Comparison of ENCODE assay signal across 1 mouse cellular context in the genomic region with DNA sequence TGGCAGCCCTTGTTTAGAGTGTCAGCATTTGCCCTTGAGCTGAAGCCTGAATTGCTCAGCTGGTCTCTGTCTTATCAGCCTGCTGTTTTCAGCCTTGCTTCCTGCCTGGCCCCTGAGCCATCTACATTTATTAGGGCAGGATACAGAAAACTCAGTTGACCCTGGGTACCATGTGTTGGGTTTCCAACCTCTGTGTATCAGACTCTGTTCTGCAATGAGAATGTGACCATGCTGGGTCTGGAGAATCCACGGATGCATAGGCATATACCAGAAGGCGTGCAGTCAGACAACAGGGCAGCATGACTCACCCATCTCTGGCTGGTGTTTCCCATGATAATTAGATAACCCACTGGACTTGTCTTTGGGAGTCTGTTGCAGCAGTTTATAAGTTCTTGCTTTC.
TF ChIP-seq lines count a peak whose summit lies in the region.

No protein-coding gene starts in this region.

TF ChIP-seq in CH12.LX, 34 proteins besides CTCF, POLR2A, EP300 and RAD21 (continued from another document):
- peak; percentile 14; the same call in 1 of the 2 replicates for TF ChIP-seq ETS1 (conservative IDR thresholded peaks at IDR 0.05; ENCODE audit: low read depth, low read length)
- no peak for TF ChIP-seq TCF12 (IDR thresholded peaks at IDR 0.05; ENCODE audit: low read depth, low read length)
- peak; percentile 31 for TF ChIP-seq BHLHE40 (IDR thresholded peaks at IDR 0.05; ENCODE audit: low read depth, low read length)
- TF ChIP-seq CHD2 (IDR thresholded peaks at IDR 0.05; ENCODE audit: low read length), result no peak
- TF ChIP-seq POLR2AphosphoS2 (IDR thresholded peaks at IDR 0.05; ENCODE audit: low read depth, low read length), result no peak
- TF ChIP-seq MAFK (IDR thresholded peaks at IDR 0.05; ENCODE audit: insufficient replicate concordance, low read length), result no peak
- no peak for TF ChIP-seq USF1 (IDR thresholded peaks at IDR 0.05; ENCODE audit: low read depth, low read length)
- TF ChIP-seq JUN (IDR thresholded peaks at IDR 0.05; ENCODE audit: insufficient read depth, low read depth, low read length), result no peak
- no peak for TF ChIP-seq ZNF384 (IDR thresholded peaks at IDR 0.05; ENCODE audit: low read depth, low read length)
